Mouse (Mus musculus) lung, postnatal 10 days (tissue): ENCODE results near the gene Mgat4d.
"Not testable (repeated sequence)": the region's sequence is repeated elsewhere in the genome, so short reads cannot be mapped to it uniquely, and the experiment has no call there.

Experiments
- DNase-seq: peaks from one replicate; pipeline ENCODE4 v3.0.0; 2021

Gene Mgat4d

GRCm38 (mm10) chr8:83392521-83392920 is 44.2 kb downstream of the Mgat4d start:
- no peak for DNase-seq

DNA sequence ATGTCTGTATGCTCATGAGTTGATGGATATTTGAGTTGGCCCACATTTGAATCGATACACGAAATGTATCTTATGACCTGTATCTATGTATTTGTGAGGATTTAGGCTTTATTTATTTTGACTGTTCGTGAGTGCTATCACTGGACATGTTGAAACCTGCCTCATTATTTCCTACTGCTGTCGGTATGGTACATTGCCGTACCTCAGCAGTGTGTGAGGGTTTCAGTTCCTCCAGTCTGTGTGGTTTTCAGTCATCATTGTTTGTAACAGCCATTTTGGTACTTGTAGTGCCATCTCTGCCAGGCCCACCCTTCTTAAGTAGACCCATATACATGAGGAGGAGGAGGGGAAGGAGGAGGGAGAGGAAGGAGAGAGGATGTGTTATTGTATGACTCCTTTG is 46.1 kb downstream of the Mgat4d start:
- DNase-seq: no peak

DNA sequence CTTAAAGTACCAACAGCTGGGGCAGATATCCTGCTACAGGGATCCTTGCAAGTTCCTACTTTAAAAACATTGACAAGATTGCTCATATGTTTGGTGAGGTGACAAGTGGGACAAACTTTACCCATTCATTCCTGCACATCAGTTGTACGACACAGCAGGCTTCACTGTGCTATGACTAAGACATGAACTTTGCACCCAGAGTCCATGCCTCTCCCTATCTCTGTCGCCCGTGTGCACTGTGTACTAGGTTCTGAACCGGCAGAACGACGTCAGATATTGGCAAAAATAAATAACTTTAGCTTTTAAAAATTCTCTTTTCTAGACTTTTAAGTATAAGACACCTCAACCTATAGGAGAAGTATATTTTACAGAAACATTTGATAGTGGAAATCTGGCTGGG is 48.4 kb downstream of the Mgat4d start:
- DNase-seq: no peak

DNA sequence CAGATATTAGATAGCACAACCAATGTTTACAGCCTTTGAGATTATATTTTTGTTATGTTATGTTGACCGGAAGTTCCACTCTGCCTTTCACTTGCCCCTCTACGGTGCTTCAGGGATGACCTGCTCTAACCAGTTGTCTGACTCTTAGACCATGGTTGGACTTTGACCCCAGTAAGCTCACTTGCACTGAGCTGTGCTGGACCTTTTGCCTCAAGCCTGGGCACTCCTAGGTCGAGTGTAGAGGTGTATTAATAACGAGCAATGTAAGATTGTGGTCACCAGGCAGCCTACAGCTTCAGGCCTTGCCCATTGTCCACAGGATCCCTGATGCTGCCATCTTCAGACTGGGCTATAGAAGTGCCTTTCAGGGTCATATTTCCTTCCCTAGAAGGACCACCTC is 49.5 kb downstream of the Mgat4d start:
- DNase-seq: no peak

- DNase-seq: no peak
Observed at GRCm38 (mm10) chr8:83405548-83405947, 57.3 kb downstream of the Mgat4d start.

DNA sequence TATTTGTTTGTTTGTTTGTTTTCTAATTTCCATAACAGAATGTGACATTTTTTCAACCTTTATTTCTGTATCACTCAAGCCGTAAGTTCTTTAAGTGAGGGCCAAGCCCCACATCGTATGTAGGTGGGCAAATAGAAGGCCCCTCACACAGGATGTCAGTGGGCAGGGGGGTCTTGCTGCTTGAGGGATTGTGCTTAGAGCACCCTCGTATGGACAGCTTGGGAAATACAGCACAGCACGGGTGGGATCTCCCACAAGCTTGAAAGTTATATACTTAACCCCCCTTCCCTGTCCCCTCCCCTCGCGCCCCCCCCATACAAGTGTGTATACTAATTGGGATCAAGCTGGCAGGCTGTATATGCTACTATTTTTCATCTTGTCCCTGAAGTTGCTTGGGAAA is 58.6 kb downstream of the Mgat4d start:
- no peak for DNase-seq

DNA sequence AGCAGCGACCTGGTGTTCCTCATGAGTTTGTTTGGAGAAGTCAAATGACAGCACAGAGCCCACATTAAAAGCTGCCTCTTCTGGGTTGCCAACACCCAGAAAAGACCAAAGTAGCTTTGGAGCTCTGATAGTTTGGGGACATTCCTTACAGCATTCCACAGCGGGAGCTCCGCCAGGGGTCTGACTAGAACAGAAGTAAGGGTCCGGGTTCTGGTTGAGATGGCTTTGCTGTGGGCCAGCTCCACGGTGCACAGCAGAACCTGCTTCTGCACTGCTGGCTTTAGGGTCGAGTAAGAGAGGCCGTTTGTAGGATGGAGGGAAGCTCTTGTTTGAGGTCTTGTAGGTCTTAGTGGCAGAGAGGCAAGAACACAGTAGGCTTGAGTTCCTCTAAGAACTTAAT is 60.2 kb downstream of the Mgat4d start:
- DNase-seq: no peak

GRCm38 (mm10) chr8:83416878-83417277 is 68.6 kb downstream of the Mgat4d start:
- DNase-seq: no peak

DNA sequence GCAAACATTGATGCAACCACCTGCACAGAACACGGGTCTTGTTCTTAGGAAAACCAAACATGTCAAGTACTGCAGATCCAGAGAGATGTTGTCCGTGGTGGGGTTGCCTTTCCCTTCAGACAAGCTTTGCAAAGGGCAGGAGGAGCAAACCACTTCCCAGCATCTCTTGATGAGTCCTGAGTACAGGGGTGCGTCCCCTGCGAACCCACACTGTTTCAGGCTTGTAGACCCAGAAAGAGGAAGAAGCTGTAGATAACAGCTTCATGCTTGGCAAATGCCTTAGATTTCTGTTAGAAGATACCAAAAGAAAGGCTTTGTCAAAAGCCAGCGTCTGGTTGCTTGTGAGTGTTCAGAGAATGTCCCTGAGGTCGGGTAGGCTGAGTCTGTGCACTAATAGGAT is 69.7 kb downstream of the Mgat4d start:
- no peak for DNase-seq

DNA sequence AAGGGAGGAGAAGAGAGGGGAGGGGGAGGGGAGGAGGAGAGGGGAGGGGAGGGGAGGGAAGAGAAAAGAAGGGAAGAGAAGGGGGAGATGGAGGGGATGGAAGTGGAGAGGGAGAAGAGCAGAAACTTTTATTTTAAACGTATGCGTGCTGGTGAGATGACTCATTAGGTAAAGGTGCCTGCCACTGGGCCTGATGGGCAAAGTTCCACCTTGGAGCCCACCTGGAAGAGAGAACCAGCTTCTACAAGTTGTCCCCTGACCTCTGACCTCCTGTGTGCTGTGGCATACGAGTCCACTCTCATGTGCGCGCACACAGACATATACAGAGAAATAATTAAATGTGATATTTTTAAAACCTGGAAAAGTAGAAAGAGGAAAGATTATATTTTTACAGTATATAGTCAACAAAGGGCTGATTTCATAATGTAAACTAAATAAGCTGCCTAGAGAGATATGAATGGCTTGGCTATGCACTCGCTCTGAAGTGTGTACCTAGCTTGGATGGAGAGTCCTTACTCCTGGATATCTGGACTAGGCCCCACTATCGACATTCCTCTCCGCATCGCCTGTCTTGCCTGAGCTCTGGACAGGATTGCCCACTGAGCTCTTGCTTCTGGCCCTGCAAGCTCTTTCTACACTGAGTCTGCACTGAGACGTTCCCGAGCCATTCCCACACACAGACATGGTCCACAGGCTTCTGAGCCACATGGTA is 70.7 kb downstream of the Mgat4d start:
- peak; percentile 12 for DNase-seq

GRCm38 (mm10) chr8:83421354-83421753 is 73.1 kb downstream of the Mgat4d start:
- no peak for DNase-seq

- peak; percentile 12 for DNase-seq
Observed at GRCm38 (mm10) chr8:83423032-83423825, 75.0 kb downstream of the Mgat4d start.

DNA sequence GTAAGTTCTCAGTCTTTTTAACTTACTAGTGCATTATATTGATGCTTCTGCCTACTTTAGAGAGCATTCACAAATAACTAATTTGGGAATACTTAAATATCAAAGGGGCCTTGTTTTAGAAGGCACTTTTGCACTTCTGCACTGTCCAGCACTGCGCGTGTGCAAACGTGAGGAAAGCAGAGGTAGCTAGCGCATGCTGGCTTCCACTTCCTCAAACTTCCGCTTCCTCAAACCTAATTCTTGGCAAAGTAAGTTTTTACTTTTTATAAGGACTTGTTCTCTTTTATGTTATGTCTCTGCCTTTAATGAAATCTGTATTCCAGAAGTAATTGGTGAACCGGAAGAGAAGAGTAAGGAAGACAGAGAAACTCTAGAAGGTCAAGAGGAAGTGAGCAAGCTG is 76.9 kb downstream of the Mgat4d start:
- DNase-seq: no peak

GRCm38 (mm10) chr8:83426104-83426759 is 78.0 kb downstream of the Mgat4d start:
- DNase-seq: peak; percentile 13

DNA sequence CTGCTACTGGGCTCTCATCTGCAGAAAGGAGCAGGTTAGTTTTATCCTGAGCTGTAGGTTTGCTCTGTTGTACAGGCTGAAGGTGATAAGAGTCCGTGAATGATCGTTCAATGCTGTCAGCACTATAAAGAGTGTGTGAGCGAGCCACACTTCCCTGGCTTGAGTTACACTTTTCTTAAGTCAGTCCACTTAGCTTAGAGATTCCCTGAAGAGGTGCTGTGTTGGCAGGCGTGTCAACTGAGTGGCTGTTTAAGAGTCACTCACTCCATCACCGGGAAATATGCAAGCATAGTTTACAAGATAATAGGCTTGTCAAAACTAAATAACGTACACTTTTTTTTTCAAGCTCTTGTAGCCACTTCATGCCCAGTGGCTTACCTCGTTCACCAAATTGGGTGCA is 78.7 kb downstream of the Mgat4d start:
- DNase-seq: no peak

GRCm38 (mm10) chr8:83428621-83429020 is 80.3 kb downstream of the Mgat4d start:
- DNase-seq: not testable (repeated sequence)

DNA sequence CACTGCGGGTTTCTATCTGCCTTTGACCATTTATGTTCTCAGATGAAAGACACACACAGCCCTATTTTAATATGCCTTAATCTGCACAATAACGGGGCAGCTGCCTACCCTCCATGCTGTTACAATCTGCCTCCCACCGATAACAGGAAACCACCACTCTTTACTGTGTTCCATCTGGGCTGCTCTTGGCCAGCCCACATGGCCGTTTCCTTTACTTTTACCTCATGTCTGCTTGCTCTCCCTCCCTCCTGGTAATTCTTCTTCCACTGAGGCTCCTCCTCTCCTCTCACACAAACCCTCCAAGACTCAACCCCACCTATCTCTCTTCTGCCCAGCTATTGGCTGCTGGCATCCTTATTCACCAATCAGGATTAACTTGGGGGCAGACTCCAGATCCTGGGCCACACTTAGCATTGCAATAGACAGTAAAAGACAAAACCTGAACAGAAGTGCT is 80.8 kb downstream of the Mgat4d start:
- DNase-seq: no peak
